Mouse (Mus musculus): ENCODE measurements at regions not wholly inside any gene's neighbourhood (a gene's known extent, or its start where the extent isn't known, plus 50 kb on each side); places are given as distances from the start of the nearest gene placed in this dataset.

GRCm38 (mm10) chr14:45964043-45964442 is 306.1 kb upstream of the Ddhd1 start:
- H3ac ChIP-seq (ENCODE audit: control insufficient read depth, insufficient read length): no peak overlapping the region
- H3K4me3 ChIP-seq: no peak overlapping the region
- no peaks in the 10 kb centered on the region for H3K79me2 ChIP-seq (ENCODE audit: control insufficient read depth, insufficient read depth)
- TF ChIP-seq TCF3 (IDR thresholded peaks at IDR 0.05; ENCODE audit: insufficient read length, low read depth) (no peak), USF1 (IDR thresholded peaks at IDR 0.05; ENCODE audit: low read depth) (no peak), E2F4 (IDR thresholded peaks at IDR 0.05; ENCODE audit: insufficient read depth) (no peak), POLR2AphosphoS2 (IDR thresholded peaks at IDR 0.05; ENCODE audit: insufficient read length, low read depth) (no peak), MYOD1 (IDR thresholded peaks at IDR 0.05; ENCODE audit: control insufficient read depth in 1 of 3, insufficient read length in 2 of 3, low read depth in 2 of 3) (no peak)
- no peaks in the 10 kb centered on the region for H3K36me3 ChIP-seq (ENCODE audit: control insufficient read depth, insufficient read depth)
- H3K4me2 ChIP-seq (ENCODE audit: low read depth): no peak overlapping the region
- H3K27me3 ChIP-seq (ENCODE audit: control insufficient read depth, insufficient read depth, insufficient read length): no peaks in the 10 kb centered on the region

GRCm38 (mm10) chr14:45983206-45983857 is 325.4 kb upstream of the Ddhd1 start:
- no peaks in the 10 kb centered on the region for H3K79me2 ChIP-seq (ENCODE audit: control insufficient read depth, insufficient read depth)
- TF ChIP-seq MYOG (IDR thresholded peaks at IDR 0.05; ENCODE audit: control insufficient read depth in 1 of 3, insufficient read depth in 1 of 3, insufficient read length in 2 of 3, low read depth in 2 of 3) (no peak), E2F4 (IDR thresholded peaks at IDR 0.05; ENCODE audit: insufficient read depth) (no peak), TCF12 (IDR thresholded peaks at IDR 0.05; ENCODE audit: insufficient read depth, poor library complexity, severe bottlenecking) (no peak), TCF3 (IDR thresholded peaks at IDR 0.05; ENCODE audit: insufficient read length, low read depth) (no peak), MYOD1 (IDR thresholded peaks at IDR 0.05; ENCODE audit: control insufficient read depth in 1 of 3, insufficient read length in 2 of 3, low read depth in 2 of 3) (no peak), POLR2A (IDR thresholded peaks at IDR 0.05; ENCODE audit: insufficient read length, low read depth) (no peak), USF1 (IDR thresholded peaks at IDR 0.05; ENCODE audit: low read depth) (no peak), MAX (IDR thresholded peaks at IDR 0.05; ENCODE audit: low read depth) (no peak), SRF (IDR thresholded peaks at IDR 0.05; ENCODE audit: control insufficient read depth, insufficient read length, low read depth) (no peak)
- no peaks in the 10 kb centered on the region for H3K36me3 ChIP-seq (ENCODE audit: control insufficient read depth, insufficient read depth)
- no peaks in the 10 kb centered on the region for H3K27me3 ChIP-seq (ENCODE audit: control insufficient read depth, insufficient read depth, insufficient read length)
- H3ac ChIP-seq (ENCODE audit: control insufficient read depth, insufficient read length): no peak overlapping the region
- H3K4me3 ChIP-seq: no peak overlapping the region
- H3K4me2 ChIP-seq (ENCODE audit: low read depth): no peak overlapping the region

- Histone ChIP-seq H3K79me2 (ENCODE audit: control insufficient read depth, insufficient read depth) (no peaks in the 10 kb centered on the region), H3K4me2 (ENCODE audit: low read depth) (no peak overlapping the region), H3K36me3 (ENCODE audit: control insufficient read depth, insufficient read depth) (no peaks in the 10 kb centered on the region), H3K27me3 (ENCODE audit: control insufficient read depth, insufficient read depth, insufficient read length) (no peaks in the 10 kb centered on the region), H3ac (ENCODE audit: control insufficient read depth, insufficient read length) (no peak overlapping the region), H3K4me3 (no peak overlapping the region)
- TF ChIP-seq POLR2AphosphoS2 (IDR thresholded peaks at IDR 0.05; ENCODE audit: insufficient read length, low read depth) (no peak), POLR2A (IDR thresholded peaks at IDR 0.05; ENCODE audit: insufficient read length, low read depth) (no peak), CEBPB (IDR thresholded peaks at IDR 0.05; ENCODE audit: insufficient read depth, poor library complexity, severe bottlenecking) (no peak), TCF3 (IDR thresholded peaks at IDR 0.05; ENCODE audit: insufficient read length, low read depth) (no peak), TCF12 (IDR thresholded peaks at IDR 0.05; ENCODE audit: insufficient read depth, poor library complexity, severe bottlenecking) (no peak), MYOG (IDR thresholded peaks at IDR 0.05; ENCODE audit: control insufficient read depth in 1 of 3, insufficient read depth in 1 of 3, insufficient read length in 2 of 3, low read depth in 2 of 3) (no peak), REST (IDR thresholded peaks at IDR 0.05; ENCODE audit: insufficient read depth, insufficient read length) (no peak), E2F4 (IDR thresholded peaks at IDR 0.05; ENCODE audit: insufficient read depth) (no peak), MYOD1 (IDR thresholded peaks at IDR 0.05; ENCODE audit: control insufficient read depth in 1 of 3, insufficient read length in 2 of 3, low read depth in 2 of 3) (no peak), SRF (IDR thresholded peaks at IDR 0.05; ENCODE audit: control insufficient read depth, insufficient read length, low read depth) (no peak), USF1 (IDR thresholded peaks at IDR 0.05; ENCODE audit: low read depth) (no peak), MAX (IDR thresholded peaks at IDR 0.05; ENCODE audit: low read depth) (no peak)
Measured at GRCm38 (mm10) chr14:45984135-45984892, 326.4 kb upstream of the Ddhd1 start.

GRCm38 (mm10) chr14:45992041-45992869 is 334.3 kb upstream of the Ddhd1 start:
- Histone ChIP-seq H3ac (ENCODE audit: control insufficient read depth, insufficient read length) (no peak overlapping the region), H3K79me2 (ENCODE audit: control insufficient read depth, insufficient read depth) (no peaks in the 10 kb centered on the region), H3K27me3 (ENCODE audit: control insufficient read depth, insufficient read depth, insufficient read length) (peaks cover 12% of the 10 kb centered on the region), H3K36me3 (ENCODE audit: control insufficient read depth, insufficient read depth) (no peaks in the 10 kb centered on the region), H3K4me2 (ENCODE audit: low read depth) (no peak overlapping the region), H3K4me3 (no peak overlapping the region)
- no peak for TF ChIP-seq MAX (IDR thresholded peaks at IDR 0.05; ENCODE audit: low read depth)
- no peak for TF ChIP-seq USF1 (IDR thresholded peaks at IDR 0.05; ENCODE audit: low read depth)
- TF ChIP-seq E2F4 (IDR thresholded peaks at IDR 0.05; ENCODE audit: insufficient read depth): no peak
- TF ChIP-seq SRF (IDR thresholded peaks at IDR 0.05; ENCODE audit: control insufficient read depth, insufficient read length, low read depth): no peak
- no peak for TF ChIP-seq REST (IDR thresholded peaks at IDR 0.05; ENCODE audit: insufficient read depth, insufficient read length)
- TF ChIP-seq MYOG (IDR thresholded peaks at IDR 0.05; ENCODE audit: control insufficient read depth in 1 of 3, insufficient read depth in 1 of 3, insufficient read length in 2 of 3, low read depth in 2 of 3): no peak
- TF ChIP-seq TCF3 (IDR thresholded peaks at IDR 0.05; ENCODE audit: insufficient read length, low read depth): no peak
- TF ChIP-seq POLR2A (IDR thresholded peaks at IDR 0.05; ENCODE audit: insufficient read length, low read depth): no peak
- TF ChIP-seq POLR2AphosphoS2 (IDR thresholded peaks at IDR 0.05; ENCODE audit: insufficient read length, low read depth): no peak
- TF ChIP-seq MYOD1 (IDR thresholded peaks at IDR 0.05; ENCODE audit: control insufficient read depth in 1 of 3, insufficient read length in 2 of 3, low read depth in 2 of 3): no peak
- TF ChIP-seq TCF12 (IDR thresholded peaks at IDR 0.05; ENCODE audit: insufficient read depth, poor library complexity, severe bottlenecking): no peak
- TF ChIP-seq CEBPB (IDR thresholded peaks at IDR 0.05; ENCODE audit: insufficient read depth, poor library complexity, severe bottlenecking): no peak

All from myocyte (in vitro differentiated cells).